Mouse (Mus musculus): ENCODE measurements around the gene Foxe3. TPM values are rescaled to one million over a fixed set of nuclear protein-coding genes. Genes with fewer than 3 reads are reported as not detected.
"Not testable (repeated sequence)": the region's sequence is repeated elsewhere in the genome, so short reads cannot be mapped to it uniquely, and the experiment has no call there.

Gene Foxe3
- not detected in 2 replicates for polyA plus RNA-seq (2015; fragmentation: Nextera tagmentation; extraction: Ambion mirVana)

DNA sequence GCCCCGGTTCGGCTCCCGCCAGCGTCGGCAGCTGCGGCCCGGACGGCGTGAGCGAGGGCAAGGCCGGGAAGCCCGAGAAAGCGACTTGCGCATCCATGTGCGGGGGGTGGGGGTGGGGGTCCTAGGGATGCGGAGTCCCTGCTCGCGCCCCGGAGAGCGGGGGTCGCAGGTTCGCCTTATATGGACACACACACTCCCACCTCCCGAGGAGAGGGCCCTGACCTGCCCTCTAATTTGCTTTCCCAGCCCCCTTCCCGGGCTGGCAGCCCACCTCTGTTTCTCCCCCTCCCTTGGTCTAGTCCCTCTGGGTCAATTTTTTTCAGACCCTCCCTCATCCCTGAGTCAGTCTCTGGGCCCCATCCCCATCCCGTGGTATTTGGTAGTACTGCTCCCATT, at the start of gene Foxe3:
TSS of gene Foxe3 (minus strand) at position 97 of the 396 bp plus-strand sequence.
- TF ChIP-seq EP300 (optimal IDR thresholded peaks at IDR 0.05) (no peak), CTCF (IDR thresholded peaks at IDR 0.05; ENCODE audit: low read depth) (no peak)
- Histone ChIP-seq H3K9ac (ENCODE audit: low read length) (no peak within 1 kb of the TSS), H3K4me2 (replicated peaks; ENCODE audit: low read depth) (peak within 1 kb of the TSS; percentile 60), H3K27ac (replicated peaks) (no peak within 1 kb of the TSS), H3K9me3 (ENCODE audit: control insufficient read depth, low read length) (no peaks in the 10 kb centered on the region), H3K4me1 (replicated peaks; ENCODE audit: control insufficient read depth, insufficient read depth) (0 out of 2 replicates have a peak, but pooled peaks cover 5% of the 10 kb centered on the region), H3K36me3 (ENCODE audit: control insufficient read depth, insufficient read depth, low read length) (no peaks in the 10 kb centered on the region), H3K4me3 (ENCODE audit: low read depth, low read length) (peak within 1 kb of the TSS; percentile 44), H3K27me3 (ENCODE audit: control insufficient read depth, insufficient read depth, low read length) (peaks cover 29% of the 10 kb centered on the region)
- no peak for DNase-seq (ENCODE audit: low spot score)
- ATAC-seq (ENCODE audit: low FRiP score, low TSS enrichment), result no peak
- WGBS, result under 1% methylated on average over 22 of the region's 25 CpGs

DNA sequence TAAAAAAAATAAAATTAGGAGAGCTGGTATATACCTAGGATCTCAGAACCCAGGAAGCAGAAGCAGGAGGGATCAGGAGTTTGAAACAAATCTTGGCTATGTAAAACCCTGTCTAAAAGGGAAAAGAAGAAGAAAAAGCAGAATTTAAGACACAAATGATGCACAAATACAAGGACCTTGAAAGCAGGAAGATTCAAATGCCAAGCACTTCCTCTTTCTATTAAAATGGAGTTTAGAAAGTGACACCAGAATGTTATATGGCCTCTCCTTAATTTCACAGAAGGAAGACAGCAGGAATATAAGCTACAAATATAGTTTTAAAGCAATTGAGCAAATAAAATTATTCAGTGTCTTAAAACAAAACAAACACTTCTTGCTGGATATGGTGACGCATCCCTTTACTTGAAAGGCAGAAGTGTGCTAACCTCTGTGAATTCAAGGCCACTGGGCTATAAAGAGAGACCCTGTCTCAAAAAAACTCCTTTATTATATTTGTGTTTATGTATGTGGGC, 47.5 kb upstream of the Foxe3 start:
- Histone ChIP-seq H3K4me3 (ENCODE audit: low read depth, low read length) (no peak overlapping the region), H3K4me1 (replicated peaks; ENCODE audit: control insufficient read depth, insufficient read depth) (no peaks in the 10 kb centered on the region), H3K9me3 (ENCODE audit: control insufficient read depth, low read length) (no peaks in the 10 kb centered on the region), H3K9ac (ENCODE audit: low read length) (no peak overlapping the region), H3K27ac (replicated peaks) (no peak overlapping the region), H3K4me2 (replicated peaks; ENCODE audit: low read depth) (no peak overlapping the region), H3K27me3 (ENCODE audit: control insufficient read depth, insufficient read depth, low read length) (no peaks in the 10 kb centered on the region), H3K36me3 (ENCODE audit: control insufficient read depth, insufficient read depth, low read length) (no peaks in the 10 kb centered on the region)
- DNase-seq (ENCODE audit: low spot score) (no peak), ATAC-seq (ENCODE audit: low FRiP score, low TSS enrichment) (no peak)
- TF ChIP-seq EP300 (optimal IDR thresholded peaks at IDR 0.05) (no peak), CTCF (IDR thresholded peaks at IDR 0.05; ENCODE audit: low read depth) (no peak)
- 87% methylated on average over 1 of the region's 1 CpGs for WGBS

DNA sequence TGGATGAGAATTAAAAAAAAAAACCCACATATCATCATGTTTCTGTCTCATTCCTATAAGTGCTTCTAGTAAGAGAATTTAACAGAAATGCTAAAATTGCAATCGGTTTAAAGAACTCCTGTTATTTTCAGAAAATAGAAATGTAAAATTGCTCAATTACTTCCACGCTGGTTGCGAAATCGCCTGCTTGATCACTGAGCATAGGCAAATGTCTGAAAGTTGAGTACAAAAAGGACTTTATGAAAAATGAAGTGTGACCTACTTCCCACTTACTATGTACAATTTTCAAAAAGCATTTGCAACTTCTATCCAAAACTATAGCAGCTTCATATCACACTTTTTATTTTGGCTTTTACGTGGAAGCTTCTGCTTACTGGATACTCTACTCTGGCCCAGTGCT, 44.9 kb upstream of the Foxe3 start:
- TF ChIP-seq CTCF (IDR thresholded peaks at IDR 0.05; ENCODE audit: low read depth), result no peak
- TF ChIP-seq EP300 (optimal IDR thresholded peaks at IDR 0.05), result no peak
- WGBS, result 89% methylated on average over 5 of the region's 5 CpGs

DNA sequence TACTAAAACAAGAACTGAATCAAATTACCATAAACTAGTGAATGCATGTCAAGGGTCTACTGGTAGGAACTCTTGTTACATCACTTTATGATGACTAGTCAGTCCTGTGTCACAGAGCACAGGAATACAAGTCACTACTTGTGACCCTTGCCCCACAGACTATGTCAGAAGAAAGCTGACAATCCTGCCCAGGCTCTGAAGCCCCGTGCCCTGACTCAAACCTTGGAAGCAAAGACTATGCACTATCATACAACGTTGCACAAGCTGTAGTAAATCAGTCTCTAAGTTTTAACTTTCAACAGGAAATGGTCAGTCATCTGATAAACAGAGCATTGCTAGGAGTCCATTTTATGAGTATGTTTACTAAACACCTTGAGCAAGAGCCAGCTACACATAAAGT, 35.1 kb upstream of the Foxe3 start:
- DNase-seq (ENCODE audit: low spot score); H3K27me3 ChIP-seq (ENCODE audit: control insufficient read depth, insufficient read depth, low read length); H3K9me3 ChIP-seq (ENCODE audit: control insufficient read depth, low read length); H3K36me3 ChIP-seq (ENCODE audit: control insufficient read depth, insufficient read depth, low read length); H3K4me1 ChIP-seq (replicated peaks; ENCODE audit: control insufficient read depth, insufficient read depth); H3K27ac ChIP-seq (replicated peaks); ATAC-seq (ENCODE audit: low FRiP score, low TSS enrichment); H3K9ac ChIP-seq (ENCODE audit: low read length); H3K4me3 ChIP-seq (ENCODE audit: low read depth, low read length); H3K4me2 ChIP-seq (replicated peaks; ENCODE audit: low read depth): not testable (repeated sequence)
- WGBS, result 45% methylated on average over 2 of the region's 2 CpGs

More for the DNA sequence above, 44.9 kb upstream of the Foxe3 start:
- Histone ChIP-seq H3K9me3 (ENCODE audit: control insufficient read depth, low read length) (no peaks in the 10 kb centered on the region), H3K27me3 (ENCODE audit: control insufficient read depth, insufficient read depth, low read length) (no peaks in the 10 kb centered on the region), H3K4me1 (replicated peaks; ENCODE audit: control insufficient read depth, insufficient read depth) (no peaks in the 10 kb centered on the region), H3K9ac (ENCODE audit: low read length) (no peak overlapping the region), H3K4me3 (ENCODE audit: low read depth, low read length) (no peak overlapping the region), H3K4me2 (replicated peaks; ENCODE audit: low read depth) (no peak overlapping the region), H3K27ac (replicated peaks) (no peak overlapping the region), H3K36me3 (ENCODE audit: control insufficient read depth, insufficient read depth, low read length) (no peaks in the 10 kb centered on the region)
- no peak for DNase-seq (ENCODE audit: low spot score)
- no peak for ATAC-seq (ENCODE audit: low FRiP score, low TSS enrichment)

DNA sequence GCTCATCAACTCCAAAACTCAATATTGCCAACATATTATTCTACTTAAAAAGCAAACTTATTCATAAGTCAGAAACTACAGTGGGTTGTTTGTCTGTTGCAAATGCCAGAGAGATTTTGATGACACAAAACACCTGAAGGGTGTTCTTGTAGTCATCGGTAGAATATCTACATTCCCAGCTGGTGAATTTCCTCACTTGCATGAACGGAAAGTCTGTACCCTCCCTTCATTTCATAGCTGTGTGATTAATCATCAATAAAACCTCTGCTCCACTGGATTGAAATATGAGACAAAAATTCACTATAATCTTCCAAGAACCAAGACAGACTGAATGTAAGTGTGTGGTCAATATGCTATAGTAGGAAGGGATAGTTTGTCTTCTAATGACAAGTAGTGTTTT, 33.7 kb upstream of the Foxe3 start:
- H3K9me3 ChIP-seq (ENCODE audit: control insufficient read depth, low read length), result no peaks in the 10 kb centered on the region
- WGBS, result 73% methylated on average over 2 of the region's 2 CpGs
- H3K9ac ChIP-seq (ENCODE audit: low read length), result no peak overlapping the region
- no peak for ATAC-seq (ENCODE audit: low FRiP score, low TSS enrichment)
- 0 out of 2 replicates have a peak, but pooled peaks cover 2% of the 10 kb centered on the region for H3K36me3 ChIP-seq (ENCODE audit: control insufficient read depth, insufficient read depth, low read length)
- no peak overlapping the region for H3K4me2 ChIP-seq (replicated peaks; ENCODE audit: low read depth)
- TF ChIP-seq CTCF (IDR thresholded peaks at IDR 0.05; ENCODE audit: low read depth), result no peak
- TF ChIP-seq EP300 (optimal IDR thresholded peaks at IDR 0.05), result no peak
- no peaks in the 10 kb centered on the region for H3K27me3 ChIP-seq (ENCODE audit: control insufficient read depth, insufficient read depth, low read length)
- H3K27ac ChIP-seq (replicated peaks), result no peak overlapping the region
- no peak for DNase-seq (ENCODE audit: low spot score)
- no peaks in the 10 kb centered on the region for H3K4me1 ChIP-seq (replicated peaks; ENCODE audit: control insufficient read depth, insufficient read depth)
- H3K4me3 ChIP-seq (ENCODE audit: low read depth, low read length), result no peak overlapping the region

DNA sequence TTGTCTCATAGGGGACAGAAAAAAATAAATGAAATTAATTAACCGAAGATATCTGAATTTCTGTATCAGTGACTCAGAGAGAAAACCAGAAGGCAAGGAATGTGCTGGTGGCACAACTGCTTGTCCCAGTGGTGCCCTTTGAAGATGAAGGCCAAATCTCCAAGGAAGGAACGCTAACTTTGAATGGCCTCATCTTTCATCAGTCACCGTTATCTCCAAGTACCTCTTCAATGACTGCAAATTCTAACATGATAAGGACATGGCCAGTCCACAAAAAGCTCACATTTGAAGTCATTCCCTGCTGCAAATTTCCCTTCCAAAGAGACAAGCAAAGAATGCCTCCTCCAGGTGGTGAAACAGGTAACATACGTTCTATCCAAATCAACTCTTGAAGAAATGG, 33.0 kb upstream of the Foxe3 start:
- Histone ChIP-seq H3K4me1 (replicated peaks; ENCODE audit: control insufficient read depth, insufficient read depth) (no peaks in the 10 kb centered on the region), H3K27me3 (ENCODE audit: control insufficient read depth, insufficient read depth, low read length) (no peaks in the 10 kb centered on the region), H3K9me3 (ENCODE audit: control insufficient read depth, low read length) (no peaks in the 10 kb centered on the region), H3K9ac (ENCODE audit: low read length) (no peak overlapping the region), H3K27ac (replicated peaks) (no peak overlapping the region), H3K36me3 (ENCODE audit: control insufficient read depth, insufficient read depth, low read length) (0 out of 2 replicates have a peak, but pooled peaks cover 2% of the 10 kb centered on the region), H3K4me3 (ENCODE audit: low read depth, low read length) (no peak overlapping the region), H3K4me2 (replicated peaks; ENCODE audit: low read depth) (no peak overlapping the region)
- no peak for TF ChIP-seq CTCF (IDR thresholded peaks at IDR 0.05; ENCODE audit: low read depth)
- ATAC-seq (ENCODE audit: low FRiP score, low TSS enrichment) (no peak), DNase-seq (ENCODE audit: low spot score) (no peak)
- 92% methylated on average over 4 of the region's 4 CpGs for WGBS

All from stomach, postnatal 0 days (tissue).